Mouse (Mus musculus): ENCODE results near the gene Adcy5.

The Adcy5 gene

GRCm38 (mm10) chr16:35156832-35157231 lies 2.2 kb downstream of the Adcy5 start:
- DNase-seq = no peak

GRCm38 (mm10) chr16:35159532-35159931 lies 4.9 kb downstream of the Adcy5 start:
- DNase-seq = no peak

- DNase-seq = peak; percentile 79
Measured at GRCm38 (mm10) chr16:35159991-35160390, 5.3 kb downstream of the Adcy5 start.

DNA sequence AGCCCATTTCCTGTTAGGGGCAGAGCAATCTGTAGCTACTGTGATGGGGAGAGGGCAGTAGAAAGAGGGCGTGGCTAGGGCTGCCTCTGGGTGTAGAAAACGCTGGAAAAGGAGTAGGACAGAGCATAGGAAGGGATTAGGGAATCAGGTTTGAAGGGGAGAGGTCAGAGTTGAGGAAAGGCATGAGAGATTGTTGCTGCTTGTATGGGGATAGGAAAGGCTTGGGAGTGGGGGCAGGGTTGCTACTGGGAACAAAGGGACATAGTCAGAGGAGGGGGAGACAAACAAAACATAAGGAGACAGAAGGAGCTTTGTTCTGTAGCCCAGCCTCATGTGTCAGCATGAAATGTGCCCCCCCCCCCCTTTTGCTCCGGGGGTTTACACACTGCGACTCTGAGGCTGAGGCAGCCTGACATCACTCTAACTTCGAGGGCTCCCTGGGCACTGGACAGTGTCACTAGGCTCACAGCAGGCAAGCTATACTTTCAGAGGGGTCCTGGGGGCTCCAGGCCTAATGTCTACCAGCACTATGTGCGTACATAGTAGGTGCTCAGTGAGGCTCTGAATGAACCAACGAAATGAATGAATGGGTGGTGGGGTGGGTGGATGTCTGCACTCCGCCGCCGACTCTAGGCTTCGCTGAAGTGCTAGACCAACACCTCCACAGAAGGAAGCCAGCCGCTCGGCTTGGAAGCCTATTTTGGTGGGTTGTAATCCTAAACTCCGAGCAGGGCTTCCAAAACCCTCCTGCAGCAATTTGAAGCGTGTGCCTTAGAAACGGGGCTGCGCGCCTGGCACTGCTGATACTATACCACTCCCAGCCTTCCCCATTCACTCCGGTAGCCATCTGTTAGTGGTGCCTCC lies 9.9 kb downstream of the Adcy5 start:
- DNase-seq = peak; percentile 79

- no peak for DNase-seq
Measured at GRCm38 (mm10) chr16:35165361-35165760, 10.7 kb downstream of the Adcy5 start.

- no peak for DNase-seq
Measured at GRCm38 (mm10) chr16:35165788-35166187, 11.1 kb downstream of the Adcy5 start.

GRCm38 (mm10) chr16:35169431-35169830 lies 14.8 kb downstream of the Adcy5 start:
- DNase-seq = no peak

DNA sequence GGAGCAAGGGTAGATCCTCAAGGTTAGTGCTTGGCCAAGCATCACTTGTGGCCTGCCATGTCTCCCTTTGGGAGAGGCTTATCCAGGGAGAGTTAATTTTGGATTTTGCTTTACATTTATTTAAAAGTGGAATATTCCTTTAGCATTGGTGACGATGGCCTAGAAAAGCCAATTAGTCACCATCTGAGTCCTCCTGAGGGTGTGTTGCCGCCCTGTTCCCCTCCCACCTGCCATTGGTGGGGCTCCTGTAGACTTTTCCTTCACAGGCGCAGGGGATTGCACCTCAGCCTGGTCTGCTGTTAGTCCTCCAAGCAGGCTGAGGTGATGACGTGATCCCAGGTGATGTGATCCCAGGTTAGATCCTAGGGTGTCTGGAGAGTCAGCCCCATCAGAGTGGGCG lies 17.5 kb downstream of the Adcy5 start:
- no peak for DNase-seq

- no peak for DNase-seq
Measured at GRCm38 (mm10) chr16:35178516-35178915, 23.8 kb downstream of the Adcy5 start.

DNA sequence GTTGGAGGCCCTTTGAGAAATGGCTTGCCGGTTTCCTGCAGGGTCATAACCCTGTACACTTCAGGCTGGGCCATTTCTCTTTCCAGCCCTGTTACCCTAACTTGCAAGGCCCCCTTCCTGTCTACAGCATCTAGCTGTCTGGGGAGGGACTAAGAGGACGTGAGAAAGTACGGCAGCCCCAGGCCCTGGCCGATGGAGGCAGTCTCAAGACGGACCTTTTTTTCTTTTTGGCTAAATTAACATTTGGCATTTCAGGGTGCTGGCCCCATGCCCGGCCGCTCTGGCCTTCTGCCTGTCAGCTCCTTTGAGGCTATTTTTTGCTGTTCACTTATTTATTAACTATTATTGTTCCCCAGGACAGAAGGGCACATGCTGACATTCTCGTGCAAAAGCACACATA lies 24.4 kb downstream of the Adcy5 start:
- DNase-seq = no peak

- DNase-seq = peak; percentile 56
Measured at GRCm38 (mm10) chr16:35183161-35183560, 28.5 kb downstream of the Adcy5 start.

- DNase-seq = no peak
Measured at GRCm38 (mm10) chr16:35188111-35188510, 33.4 kb downstream of the Adcy5 start.

GRCm38 (mm10) chr16:35189420-35190141 lies 34.9 kb downstream of the Adcy5 start:
- DNase-seq = no peak

DNA sequence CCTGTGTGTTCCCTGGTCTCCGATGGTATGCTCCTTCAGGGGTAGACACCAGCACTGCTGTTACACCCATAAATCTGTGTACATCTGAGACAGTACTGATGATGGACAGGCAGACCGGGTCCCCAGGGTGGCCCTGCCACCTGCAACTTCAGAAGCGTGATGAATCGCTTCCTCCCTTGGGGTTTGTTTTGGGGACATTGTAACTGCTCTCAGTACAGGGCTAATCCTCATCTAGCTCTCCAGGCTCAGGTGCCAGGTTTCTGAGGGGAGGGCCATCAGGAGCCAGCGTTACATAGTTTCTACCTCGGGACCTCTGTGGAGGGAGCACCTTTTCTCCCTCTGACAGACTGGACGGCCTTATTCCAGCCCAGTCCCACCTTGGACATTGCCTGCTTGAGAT lies 36.1 kb downstream of the Adcy5 start:
- no peak for DNase-seq

DNA sequence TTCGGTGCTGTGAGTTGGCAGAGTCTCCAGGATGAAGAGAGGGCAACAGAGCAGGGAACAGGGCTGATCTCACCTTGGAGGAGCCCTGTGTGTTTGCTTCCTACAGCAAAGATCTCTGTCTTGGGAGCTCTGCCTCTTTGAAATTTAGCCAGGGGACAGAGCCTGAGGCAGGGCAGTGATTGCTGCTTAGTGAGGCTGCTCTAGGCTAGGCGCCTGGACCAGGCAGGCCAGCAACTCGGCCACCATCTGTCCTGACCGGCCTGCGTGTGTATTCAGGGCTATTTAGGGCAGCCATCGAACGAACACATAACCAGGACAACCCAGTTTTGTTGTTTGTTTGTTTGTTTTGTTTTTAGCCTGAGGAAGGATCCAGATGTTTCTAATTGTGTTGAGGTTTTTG lies 36.6 kb downstream of the Adcy5 start:
- DNase-seq = no peak

- no peak for DNase-seq
Measured at GRCm38 (mm10) chr16:35192471-35192870, 37.8 kb downstream of the Adcy5 start.

GRCm38 (mm10) chr16:35193357-35193756 lies 38.7 kb downstream of the Adcy5 start:
- no peak for DNase-seq

GRCm38 (mm10) chr16:35199721-35200431 lies 45.2 kb downstream of the Adcy5 start:
- DNase-seq = no peak

- DNase-seq = no peak
Measured at GRCm38 (mm10) chr16:35200432-35201142, 45.9 kb downstream of the Adcy5 start.

DNA sequence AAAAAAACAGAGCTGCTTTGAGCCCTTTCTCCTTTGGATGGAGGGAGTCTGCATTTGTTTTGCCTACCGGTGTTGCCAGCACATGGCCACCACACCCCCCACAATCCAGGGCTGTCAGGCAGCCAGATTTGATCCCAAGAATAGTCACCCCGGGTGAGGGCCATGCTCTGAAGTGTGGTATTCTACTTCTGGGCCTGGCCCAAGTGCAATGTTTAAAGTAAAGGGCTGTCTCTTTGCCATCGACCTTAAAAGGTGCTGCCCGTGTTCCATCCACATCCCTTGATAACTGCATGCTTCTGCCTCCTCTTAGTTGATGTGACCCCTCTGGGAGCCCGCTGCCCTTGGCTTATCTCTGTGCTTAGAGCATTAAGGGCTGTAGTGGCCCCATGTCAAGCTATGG lies 46.6 kb downstream of the Adcy5 start:
- DNase-seq = no peak

GRCm38 (mm10) chr16:35203511-35203910 lies 48.8 kb downstream of the Adcy5 start:
- no peak for DNase-seq

DNA sequence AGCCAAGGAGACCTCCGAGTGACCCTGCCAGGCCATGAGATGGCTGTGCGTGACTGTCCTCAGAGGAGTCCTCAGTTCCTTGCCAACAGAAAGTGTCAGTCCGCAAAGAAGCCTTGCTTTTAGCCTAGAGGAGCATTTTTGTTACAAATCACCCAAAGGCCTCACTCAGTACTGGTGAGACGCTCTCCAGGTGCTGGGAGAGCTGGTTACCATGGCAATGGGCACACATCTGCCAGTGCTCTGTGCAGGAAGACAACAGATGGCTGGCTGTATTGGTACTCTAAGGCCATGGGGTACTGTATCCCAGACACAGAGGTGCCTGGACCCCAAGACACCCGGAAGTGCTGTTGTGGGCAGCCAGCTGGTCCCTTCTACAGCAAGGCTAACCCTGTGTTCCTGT lies 51.0 kb downstream of the Adcy5 start:
- no peak for DNase-seq

DNA sequence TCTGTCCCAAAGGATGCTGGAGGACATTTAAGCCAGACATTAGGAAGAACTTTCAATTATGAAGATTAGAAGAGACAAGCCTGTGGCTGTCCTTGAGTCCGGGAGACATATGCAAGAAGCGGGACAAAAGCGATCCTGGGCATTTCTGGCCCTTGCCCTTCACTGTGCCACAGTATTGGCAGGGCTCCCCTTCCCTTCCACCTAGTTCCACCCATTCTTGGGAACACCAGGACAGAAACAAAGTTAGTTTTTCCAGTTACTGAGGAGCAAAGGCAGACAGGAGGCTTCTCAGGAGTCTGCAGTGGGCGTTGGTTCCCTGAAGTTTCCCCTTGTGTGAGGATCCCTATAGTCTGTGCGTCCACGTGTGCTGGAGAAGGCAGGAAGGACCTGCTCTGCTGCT lies 51.7 kb downstream of the Adcy5 start:
- no peak for DNase-seq

Measured in layer of hippocampus, adult 9-11 months (tissue).